Mouse (Mus musculus) erythroblast, adult 5-6 weeks (primary cell): ENCODE measurements around the gene Ddb2. TPM values are rescaled to one million over a fixed set of nuclear protein-coding genes. Genes with fewer than 3 reads are reported as not detected.
A peak's percentile ranks its signal among the peaks of the same experiment; 100 is the strongest.

Experiments used
- ATAC-seq: replicated peaks from 2 replicates; pipeline ENCODE4 v1.8.0; 2016; ENCODE audit warnings: moderate number of reproducible peaks, mild to moderate bottlenecking, moderate TSS enrichment, inconsistent platforms; ENCODE audit not compliant: poor library complexity, low FRiP score, severe bottlenecking
- total RNA-seq, 2 experiments: library from RNA; stranded (forward) in 1 of 2; stranded (reverse) in 1 of 2; fragments of 150-400 nt in 1 of 2; fragments of 200-764, 138-1000 nt in 1 of 2; gene quantifications; 2 replicates each; pipeline versions ENCODE4 v1.2.3 to v1.2.4; 2015 to 2017; ENCODE audit warnings: low replicate concordance in 2 of 2

Gene Ddb2
- total RNA-seq, 2 experiments from 2014 or later = 1.7 to 2.5 TPM

DNA sequence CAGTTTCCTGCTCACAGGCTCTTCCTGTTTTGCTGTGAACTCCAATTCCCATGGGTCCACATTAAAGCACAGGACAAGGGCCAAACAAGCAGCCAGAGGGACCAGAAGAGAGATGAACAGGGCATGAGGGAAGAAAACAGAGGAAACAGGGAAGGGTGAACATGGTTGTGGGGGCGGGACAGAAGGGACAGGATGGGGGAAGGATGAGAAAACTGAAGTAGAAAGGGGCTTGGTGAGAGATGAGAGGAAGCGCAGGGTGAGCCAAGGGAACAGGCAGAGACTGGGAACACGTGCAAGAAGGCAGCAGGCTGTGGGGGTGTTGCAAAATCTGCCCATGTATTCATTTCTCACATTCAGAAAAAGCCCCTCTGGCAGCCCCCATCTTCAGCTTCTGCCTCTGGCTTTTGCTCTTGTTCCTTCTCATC lies 40.2 kb downstream of the Ddb2 start:
- ATAC-seq = no peak

DNA sequence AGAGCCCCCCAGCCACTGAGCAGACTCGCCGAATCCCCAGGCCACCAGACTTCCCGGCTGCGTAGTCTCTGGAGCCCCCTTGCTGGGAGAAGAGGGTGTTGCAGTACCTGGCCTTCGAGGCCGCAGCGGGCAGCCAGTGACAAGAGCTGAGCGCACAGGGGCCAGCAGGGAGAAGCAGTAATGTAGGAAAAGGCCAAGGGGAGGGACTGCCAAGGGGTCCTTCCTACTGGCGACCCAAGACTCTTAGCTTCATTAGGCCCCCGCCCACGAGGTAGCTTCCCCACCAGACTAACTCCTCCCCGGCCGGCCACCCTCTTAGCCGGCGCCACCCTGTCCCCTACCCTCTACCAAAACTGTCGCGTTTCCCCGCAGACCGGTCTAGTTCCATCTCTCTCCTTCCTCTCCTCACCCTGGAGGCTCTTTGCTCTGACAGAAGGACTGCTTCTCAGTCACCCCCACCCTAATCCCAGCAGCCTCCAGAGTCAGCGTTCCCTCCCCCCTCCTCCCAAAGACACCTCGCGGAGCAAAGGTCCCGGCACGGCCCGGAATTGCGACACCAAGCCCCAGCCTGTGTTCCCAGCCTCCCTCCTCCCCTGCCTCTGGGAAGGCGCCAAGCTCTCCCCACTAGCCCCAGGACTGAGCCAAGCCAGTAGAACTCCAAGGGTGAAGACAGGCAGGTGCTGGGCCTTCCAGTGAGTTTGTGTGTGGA lies 42.0 kb downstream of the Ddb2 start:
- ATAC-seq = 0 out of 2 replicates have a peak, but pooled peaks have one; percentile 41

DNA sequence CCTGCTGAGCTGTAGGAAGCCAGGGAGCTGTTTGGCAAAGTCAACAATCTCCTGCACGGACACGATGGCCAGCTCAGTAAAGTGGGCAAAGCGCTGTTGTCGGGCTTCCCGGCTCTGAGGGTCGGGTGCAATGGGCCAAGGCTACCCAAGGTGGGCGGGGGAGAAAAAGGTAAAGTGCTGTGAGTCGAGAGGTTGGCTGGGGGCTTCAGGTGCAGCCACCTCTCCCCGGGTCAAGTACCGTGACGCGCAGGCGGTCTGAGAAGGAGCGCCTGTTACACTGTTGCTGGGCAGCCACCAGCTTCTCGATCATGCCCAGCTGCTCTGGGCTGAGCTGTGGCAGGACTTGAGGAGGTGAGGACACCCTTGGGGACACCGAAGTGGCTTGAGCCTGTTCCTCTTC lies 46.3 kb downstream of the Ddb2 start:
- no peak for ATAC-seq

- no peak for ATAC-seq
Measured at GRCm38 (mm10) chr2:91187431-91187830, 49.4 kb downstream of the Ddb2 start.

DNA sequence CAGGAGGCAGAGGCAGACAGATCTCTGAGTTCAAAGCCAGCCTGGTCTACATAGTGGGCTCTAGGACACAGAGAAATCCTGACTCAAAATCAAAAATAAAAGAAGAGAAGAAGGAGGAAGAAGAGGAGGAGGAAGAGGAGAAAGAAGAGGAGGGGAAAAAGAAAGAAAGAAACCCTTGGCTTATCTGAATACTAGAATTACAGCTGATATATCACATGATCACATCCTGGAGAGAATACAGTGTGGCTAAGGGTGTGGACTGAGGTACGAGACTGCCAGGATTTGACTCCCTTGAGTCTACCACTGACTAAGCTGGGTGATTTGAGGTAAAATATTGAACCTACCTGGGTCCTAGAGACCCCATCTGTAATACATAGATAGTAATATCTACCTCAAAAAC lies 50.6 kb downstream of the Ddb2 start:
- ATAC-seq = no peak

DNA sequence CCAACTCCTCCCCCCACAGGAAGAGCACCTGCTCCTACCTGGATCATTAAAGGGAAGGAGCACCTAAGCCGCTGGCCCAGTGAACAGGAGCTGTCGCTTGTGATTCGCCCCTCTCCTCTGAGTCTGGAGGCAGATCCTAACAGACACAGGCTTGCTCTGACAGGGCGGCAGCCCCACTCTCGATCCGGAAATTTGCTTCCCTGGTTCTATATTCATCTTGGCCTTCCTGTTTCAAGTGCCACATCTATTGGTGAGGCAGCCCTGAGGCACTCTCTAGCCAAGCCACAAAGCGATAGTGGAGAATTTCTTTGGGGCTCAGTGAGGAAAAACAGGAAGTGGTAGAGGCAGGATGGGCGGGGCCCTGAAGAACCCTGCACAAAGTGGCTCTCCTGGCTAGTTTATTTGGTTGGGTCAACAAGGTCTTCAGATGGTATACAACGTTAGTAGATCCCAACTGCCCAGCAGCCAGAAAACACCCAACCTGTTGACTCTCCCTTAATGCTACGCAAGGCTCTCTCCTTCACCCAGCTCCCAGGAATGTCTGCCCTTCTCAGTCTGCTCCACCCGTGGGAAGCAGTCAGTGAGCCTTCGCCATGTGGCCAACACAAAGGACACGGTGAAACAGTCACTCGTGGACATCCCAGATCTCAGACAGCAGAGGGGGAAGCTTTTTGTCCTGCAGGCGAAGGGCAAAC lies 52.9 kb downstream of the Ddb2 start, which contains the start of gene Madd:
TSS of gene Madd (minus strand) at position 127 of the 695 bp plus-strand sequence.
- peak; percentile 40 for ATAC-seq

DNA sequence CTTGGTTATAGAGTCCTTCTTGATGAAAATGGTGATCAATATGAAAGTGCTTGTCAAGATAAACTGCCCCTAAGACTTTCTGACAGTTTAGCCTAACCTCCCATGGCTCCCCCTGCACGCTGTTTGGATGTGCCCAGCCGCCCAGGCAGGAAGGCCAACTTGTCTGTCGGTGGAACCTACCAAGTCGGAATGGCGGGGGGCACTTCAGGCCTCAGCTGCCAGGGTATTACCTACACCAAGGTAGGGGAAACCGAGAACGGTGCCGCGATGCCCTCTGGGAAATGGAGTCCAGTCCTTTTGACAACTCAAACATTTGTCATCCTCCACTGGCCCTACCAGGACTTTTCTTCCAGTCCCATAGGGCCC lies 53.7 kb downstream of the Ddb2 start:
- peak; percentile 96 for ATAC-seq

DNA sequence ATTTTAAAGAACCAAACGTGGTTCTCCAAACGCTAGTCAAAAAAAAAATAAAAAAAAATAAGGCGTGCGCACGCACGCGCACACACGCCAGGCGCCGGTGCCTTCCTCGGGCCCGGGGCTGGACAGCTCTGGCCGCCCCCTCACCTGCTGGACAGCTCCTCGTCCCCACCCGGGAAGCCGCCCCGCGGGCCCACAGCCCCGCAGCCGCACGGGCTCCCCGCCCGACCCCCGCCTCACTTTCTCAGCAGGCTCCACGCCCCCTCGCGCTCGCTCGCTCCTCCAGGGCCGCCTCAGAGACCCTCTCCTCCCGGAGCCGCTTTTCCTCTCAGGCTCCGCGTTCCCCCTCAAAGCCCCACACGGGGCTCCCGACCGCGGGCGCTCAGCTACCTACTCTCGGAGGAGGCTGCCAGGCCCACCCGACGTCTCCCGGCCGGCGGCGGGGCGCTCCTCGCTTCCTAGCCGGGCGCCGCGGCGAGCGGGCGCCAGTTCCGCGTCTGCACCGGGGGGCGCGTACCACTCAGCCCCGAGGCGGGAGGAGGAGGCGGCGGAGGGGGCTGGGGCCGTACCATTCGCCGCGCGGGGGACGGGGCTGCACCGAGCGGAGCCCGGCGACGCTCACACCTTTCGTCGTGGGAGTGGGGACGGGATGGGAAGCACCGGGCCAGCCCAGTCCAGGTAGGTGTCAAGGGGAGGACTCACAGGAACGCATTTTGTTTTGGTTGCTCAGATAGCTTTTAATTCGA lies 54.2 kb downstream of the Ddb2 start:
- ATAC-seq = peak; percentile 83

- ATAC-seq = no peak
Measured at GRCm38 (mm10) chr2:91182016-91182404, 54.8 kb downstream of the Ddb2 start.

DNA sequence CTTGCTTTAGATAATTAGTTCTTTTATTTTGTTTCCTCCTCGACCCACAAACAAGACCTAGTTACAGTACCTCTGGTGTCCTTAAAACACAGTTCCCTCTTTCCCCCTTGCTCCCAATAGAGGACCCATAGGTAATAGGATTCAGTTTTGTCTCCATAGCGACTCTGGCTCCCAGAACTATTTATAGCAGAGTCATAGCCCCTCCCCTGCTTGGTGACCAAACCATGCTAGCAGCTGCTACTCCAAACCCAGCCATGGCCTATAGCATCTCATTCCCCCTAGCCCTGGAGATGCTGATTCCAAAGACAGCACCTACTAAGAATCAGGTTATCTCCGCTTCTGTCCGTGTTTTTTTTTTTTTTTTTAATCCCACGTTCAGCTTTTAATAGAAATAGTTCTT lies 56.1 kb downstream of the Ddb2 start:
- ATAC-seq = no peak

- no peak for ATAC-seq
Measured at GRCm38 (mm10) chr2:91179825-91180224, 57.0 kb downstream of the Ddb2 start.

DNA sequence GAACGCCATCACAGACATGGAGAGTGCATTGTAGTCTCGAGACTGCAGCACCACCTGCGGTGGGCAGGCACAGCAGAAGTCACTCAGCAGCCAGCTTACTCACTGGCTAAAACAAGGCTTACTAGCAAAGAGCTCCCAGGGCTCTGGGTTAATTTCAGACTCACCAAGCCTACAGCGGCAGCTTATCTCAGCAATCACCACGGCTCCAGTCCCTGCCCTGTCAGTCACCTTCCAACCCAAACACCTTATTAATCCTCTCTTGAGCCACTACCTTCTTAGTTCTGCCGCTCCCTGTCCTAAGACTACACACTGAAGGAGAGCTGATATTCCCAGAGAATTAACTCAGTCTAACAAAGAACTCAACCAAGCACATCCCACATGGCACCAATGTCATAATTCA lies 60.5 kb downstream of the Ddb2 start:
- no peak for ATAC-seq

- ATAC-seq = no peak
Measured at GRCm38 (mm10) chr2:91175490-91175889, 61.3 kb downstream of the Ddb2 start.

GRCm38 (mm10) chr2:91169587-91170322 lies 67.0 kb downstream of the Ddb2 start:
- ATAC-seq = no peak

GRCm38 (mm10) chr2:91167629-91168028 lies 69.2 kb downstream of the Ddb2 start:
- no peak for ATAC-seq

DNA sequence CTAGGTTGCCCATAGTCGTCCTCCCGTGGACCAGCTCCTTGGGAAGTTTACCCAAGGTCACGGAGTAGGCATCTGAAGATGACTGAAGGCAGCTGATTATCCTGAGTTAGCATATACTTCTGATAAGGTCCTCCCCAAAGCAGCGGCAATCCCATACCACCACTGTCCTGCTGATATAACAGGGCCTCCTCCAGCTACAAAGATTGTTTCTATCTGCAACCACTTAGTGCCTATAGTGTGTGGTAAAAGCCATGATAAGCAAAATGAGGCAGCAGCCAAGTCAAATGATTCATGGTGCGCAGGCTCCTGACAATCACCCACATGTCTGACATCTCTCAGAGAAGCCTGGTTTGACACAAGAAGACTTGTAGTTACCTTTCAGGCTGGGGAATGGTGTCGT lies 71.8 kb downstream of the Ddb2 start:
- ATAC-seq = no peak

DNA sequence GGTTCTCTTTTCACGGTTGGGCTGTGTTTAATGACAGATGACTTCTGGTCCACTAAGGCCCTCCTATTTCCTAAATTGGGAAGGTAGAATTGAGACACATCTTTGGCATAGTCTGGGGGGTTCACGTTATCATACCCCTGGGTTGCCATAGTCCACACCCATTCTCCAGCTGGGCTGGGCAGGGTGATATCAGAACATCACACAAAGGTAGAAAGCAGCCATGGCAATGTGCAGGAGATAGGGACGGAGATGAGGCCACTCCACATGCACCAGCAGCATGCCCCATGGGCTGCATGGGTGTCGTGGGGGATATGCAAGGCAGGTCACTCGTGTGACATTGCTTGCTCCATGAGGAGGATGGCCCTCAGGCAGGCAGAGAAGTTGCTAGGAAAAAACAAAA lies 73.2 kb downstream of the Ddb2 start:
- ATAC-seq = no peak

DNA sequence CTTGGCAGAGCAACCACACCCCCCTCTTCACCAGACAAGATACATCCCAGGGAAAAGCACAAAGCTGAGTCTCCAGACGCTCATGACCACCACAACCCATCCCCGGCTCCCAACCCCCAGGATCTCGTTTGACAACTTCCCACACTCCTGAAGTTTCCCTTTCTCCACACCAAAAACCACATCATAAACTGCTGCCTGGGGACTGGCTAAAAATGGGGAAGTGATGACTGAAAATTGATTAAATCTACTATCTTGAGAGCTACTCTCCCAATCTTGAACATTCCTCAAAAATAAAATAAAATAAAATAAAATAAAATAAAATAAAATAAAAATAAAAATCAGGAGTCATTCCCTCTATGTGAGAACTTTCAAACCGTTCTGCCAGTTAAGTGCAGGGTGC lies 73.8 kb downstream of the Ddb2 start:
- ATAC-seq = no peak
